Mouse (Mus musculus) liver, adult 2 months (tissue): Measurements from ENCODE around the gene Ap5z1. TPM values are rescaled to one million over a fixed set of nuclear protein-coding genes. Genes with fewer than 3 reads are reported as not detected.

Experiments used
- DNase-seq: peaks from one replicate; pipeline ENCODE4 v3.0.0-alpha.2; 2011; ENCODE audit warnings: low read depth, low spot score; ENCODE audit errors: extremely low read depth
- H3K27ac ChIP-seq: fragments of 200-500 bp; replicated peaks from 2 replicates; pipeline ENCODE4 v1.5.1; 2012; ENCODE audit warnings: low read depth, mild to moderate bottlenecking, control low read depth, inconsistent platforms, low read length; ENCODE audit not compliant: insufficient read depth
- H3K27me3 ChIP-seq: fragments of 200-500 bp; 2 replicates; pipeline ENCODE4 v1.6.1; 2012; ENCODE audit warnings: mild to moderate bottlenecking, moderate library complexity, low read length, inconsistent platforms; ENCODE audit not compliant: control insufficient read depth, insufficient read depth
- H3K36me3 ChIP-seq: fragments of 200-500 bp; 2 replicates; pipeline ENCODE4 v1.6.1; 2012; ENCODE audit warnings: low read length, inconsistent platforms; ENCODE audit not compliant: control insufficient read depth, insufficient read depth
- H3K4me1 ChIP-seq: fragments of 200-500 bp; 2 replicates; pipeline ENCODE4 v1.6.1; 2011; ENCODE audit warnings: low read length; ENCODE audit not compliant: control insufficient read depth, insufficient read depth
- H3K4me3 ChIP-seq: fragments of 200-500 bp; 2 replicates; pipeline ENCODE4 v1.5.1; 2011; ENCODE audit warnings: low read depth, mild to moderate bottlenecking, control low read depth, low read length, moderate library complexity; ENCODE audit not compliant: insufficient read depth
- H3K79me2 ChIP-seq: fragments of 200-500 bp; 2 replicates; pipeline ENCODE4 v1.6.1; 2012; ENCODE audit warnings: inconsistent platforms, mild to moderate bottlenecking, low read length, moderate library complexity; ENCODE audit not compliant: control insufficient read depth, insufficient read depth
- H3K9ac ChIP-seq: fragments of 200-500 bp; 2 replicates; pipeline ENCODE4 v1.6.1; 2012; ENCODE audit warnings: low read depth, mild to moderate bottlenecking, control low read depth, inconsistent platforms, low read length
- CTCF ChIP-seq: fragments of 200-500 bp; IDR thresholded peaks from 2 replicates; pipeline ENCODE4 v1.5.1; 2011; ENCODE audit warnings: low read depth, low read length, control low read depth
- POLR2A ChIP-seq: fragments of 200-500 bp; IDR thresholded peaks from 2 replicates; pipeline ENCODE4 v1.6.1; 2011; ENCODE audit warnings: low read length, control low read depth; ENCODE audit not compliant: insufficient read depth; ENCODE audit errors: extremely low read depth
- WGBS: fragments of 180-500 bp; shearing (Covaris S2); methylation state at CpG from one replicate; pipeline ENCODE4 v1.1.7; 2018; 5-methylcytosine and 5-hydroxymethylcytosine counted together
- polyA plus RNA-seq: library from polyadenylated mRNA; depleted of rRNA; stranded (reverse); fragments of >200 nt; gene quantifications from 2 replicates; pipeline ENCODE4 v1.2.3, GENCODE M21; 2012
- total RNA-seq: library from RNA; depleted of rRNA; stranded (reverse); fragments of >200 nt; gene quantifications from 2 replicates; pipeline ENCODE4 v1.2.3, GENCODE M21; 2014

The Ap5z1 gene
- total and polyA plus RNA-seq, 2 experiments: 3.6 to 23.3 TPM

DNA sequence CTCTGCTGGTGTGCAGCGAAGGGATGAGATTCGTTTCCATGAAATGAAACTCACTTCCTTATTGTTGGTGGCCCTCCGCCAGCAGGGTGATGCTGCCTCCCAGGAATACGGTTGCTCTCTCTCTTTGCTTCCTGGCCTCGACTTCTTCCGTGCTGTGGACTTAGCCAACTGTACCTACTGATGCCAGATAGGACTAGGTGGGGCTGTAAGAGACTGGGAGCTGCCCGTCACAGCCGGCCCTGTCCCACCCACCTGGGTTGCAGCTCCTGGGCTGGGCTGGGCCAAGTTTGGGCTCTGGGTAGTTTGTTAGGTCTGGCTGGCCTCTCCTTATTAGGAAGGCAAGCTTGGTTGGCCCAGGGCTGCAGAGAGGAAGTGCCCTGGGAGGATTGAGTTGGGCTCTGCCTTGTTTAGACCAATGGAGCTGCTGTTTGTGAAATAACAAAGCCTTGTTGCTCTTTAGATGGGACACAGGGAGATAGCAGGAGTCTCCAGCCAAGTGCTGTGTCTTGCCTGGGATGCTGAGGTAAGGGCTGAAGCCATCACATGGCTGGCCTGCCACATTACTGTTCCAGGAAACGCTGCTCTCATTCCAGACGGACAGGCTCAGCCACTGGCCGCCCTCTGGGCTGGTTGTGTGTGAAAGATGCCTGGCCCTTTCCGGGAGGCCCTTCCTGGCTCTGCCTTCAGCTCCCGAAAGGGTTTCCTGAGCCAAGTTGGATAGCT, 39.0 kb upstream of the Ap5z1 start:
- peak; percentile 66 for DNase-seq
- Histone ChIP-seq H3K27ac (peak overlapping the region; percentile 62), H3K27me3 (no peaks in the 10 kb centered on the region), H3K9ac (no peak overlapping the region), H3K4me3 (peak overlapping the region; percentile 3; the same call in 1 of the 2 replicates), H3K36me3 (no peaks in the 10 kb centered on the region), H3K79me2 (peaks cover 32% of the 10 kb centered on the region), H3K4me1 (peaks cover 34% of the 10 kb centered on the region)
- TF ChIP-seq CTCF (no peak), POLR2A (no peak)
- 18% methylated on average over 13 of the region's 13 CpGs for WGBS

DNA sequence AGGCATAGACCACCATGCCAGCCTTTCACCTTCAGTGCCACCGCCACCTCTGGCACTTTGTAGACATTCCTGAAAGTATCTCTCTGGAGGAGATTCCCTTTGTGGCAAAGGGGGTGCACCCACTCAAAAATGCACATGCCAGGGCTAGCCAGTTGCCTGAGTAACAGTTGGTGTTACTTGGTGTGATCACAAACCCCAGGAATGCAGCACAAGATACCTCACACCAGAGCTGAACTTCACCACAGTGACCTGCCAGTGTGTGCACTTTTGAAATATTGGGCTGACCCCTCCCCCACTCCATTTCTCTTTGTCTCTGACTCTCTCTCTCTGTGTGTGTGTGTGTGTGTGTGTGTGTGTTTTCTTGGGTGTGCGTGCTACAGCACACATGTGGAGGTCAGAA, 37.3 kb upstream of the Ap5z1 start:
- peak; percentile 71 for DNase-seq
- H3K4me3 ChIP-seq: no peak overlapping the region
- no peaks in the 10 kb centered on the region for H3K27me3 ChIP-seq
- WGBS: 59% methylated on average over 2 of the region's 2 CpGs
- H3K4me1 ChIP-seq: peaks cover 41% of the 10 kb centered on the region
- H3K9ac ChIP-seq: no peak overlapping the region
- no peaks in the 10 kb centered on the region for H3K36me3 ChIP-seq
- TF ChIP-seq POLR2A: no peak
- no peak for TF ChIP-seq CTCF
- 0 out of 2 replicates have a peak overlapping the region, but pooled peaks have one; percentile 13 for H3K27ac ChIP-seq
- H3K79me2 ChIP-seq: peaks cover 35% of the 10 kb centered on the region; the same call in 1 of the 2 replicates

DNA sequence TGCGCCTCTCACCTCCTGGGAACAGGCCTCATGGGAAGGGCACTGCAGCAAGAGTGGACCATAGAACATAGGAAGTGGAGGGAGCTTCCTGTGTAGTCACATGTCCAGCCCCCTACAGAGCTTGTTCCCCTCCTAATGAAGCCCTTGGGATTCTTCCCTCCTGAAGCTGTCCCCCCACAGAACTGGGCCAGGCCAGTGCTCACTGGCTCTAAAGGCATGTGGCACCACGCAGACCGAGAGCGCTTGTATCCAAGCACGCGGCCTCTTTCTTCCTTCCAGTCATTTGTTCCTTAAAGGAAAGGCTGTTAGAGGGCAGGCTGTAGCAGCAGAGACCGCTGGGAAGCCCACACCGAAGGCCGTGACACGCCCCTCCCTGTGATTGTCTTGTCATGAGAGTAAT, 35.9 kb upstream of the Ap5z1 start:
- Histone ChIP-seq H3K4me3 (no peak overlapping the region), H3K36me3 (no peaks in the 10 kb centered on the region), H3K79me2 (peaks cover 31% of the 10 kb centered on the region; the same call in 1 of the 2 replicates), H3K27me3 (no peaks in the 10 kb centered on the region), H3K4me1 (peaks cover 45% of the 10 kb centered on the region), H3K27ac (no peak overlapping the region), H3K9ac (no peak overlapping the region)
- DNase-seq: no peak
- TF ChIP-seq POLR2A: no peak
- TF ChIP-seq CTCF: no peak
- WGBS: 86% methylated on average over 10 of the region's 10 CpGs

DNA sequence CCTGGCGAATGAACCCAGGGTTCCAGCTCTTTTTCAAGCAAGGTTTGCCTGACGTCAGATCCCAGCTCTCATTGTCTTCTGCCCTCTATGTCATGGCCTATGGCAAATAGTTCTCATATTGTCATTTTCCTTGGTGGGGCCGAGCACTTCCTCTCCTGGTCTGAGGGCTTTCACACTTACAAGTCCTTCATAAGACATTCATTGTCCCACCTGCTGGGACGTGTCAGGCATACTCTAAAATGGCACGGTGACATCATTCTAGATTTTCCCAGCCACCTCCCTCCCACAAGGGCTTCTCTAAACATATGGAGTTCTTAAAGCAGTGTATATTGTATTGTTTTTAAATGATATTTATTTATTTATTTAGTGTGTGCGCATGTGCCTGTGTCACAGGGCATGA, 35.1 kb upstream of the Ap5z1 start:
- no peak for DNase-seq
- peaks cover 36% of the 10 kb centered on the region; the same call in 1 of the 2 replicates for H3K79me2 ChIP-seq
- no peak overlapping the region for H3K27ac ChIP-seq
- H3K36me3 ChIP-seq: no peaks in the 10 kb centered on the region
- H3K4me1 ChIP-seq: peaks cover 49% of the 10 kb centered on the region
- H3K4me3 ChIP-seq: no peak overlapping the region
- 84% methylated on average over 6 of the region's 6 CpGs for whole genome bisulfite sequencing
- TF ChIP-seq CTCF: no peak
- no peak for TF ChIP-seq POLR2A
- H3K27me3 ChIP-seq: no peaks in the 10 kb centered on the region
- no peak overlapping the region for H3K9ac ChIP-seq

DNA sequence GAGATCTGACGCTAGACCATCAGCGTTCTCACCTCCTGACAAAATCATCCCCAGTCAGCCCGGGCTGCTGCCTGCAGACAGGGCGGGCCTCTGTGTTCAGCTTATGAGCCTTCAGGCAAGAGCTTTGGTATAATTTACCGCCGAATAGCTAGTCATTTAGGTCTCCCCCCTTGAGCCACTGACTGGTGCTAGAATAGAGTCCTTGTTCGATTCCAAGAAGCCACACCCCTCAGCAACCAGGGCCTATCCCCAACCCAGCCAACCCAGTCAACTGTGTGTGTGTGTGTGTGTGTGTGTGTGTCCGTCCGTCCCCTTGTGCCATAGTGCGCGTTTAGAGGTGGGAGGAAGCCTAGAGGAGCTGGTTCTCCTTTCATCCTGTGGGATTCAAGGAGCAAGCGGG, 32.7 kb upstream of the Ap5z1 start:
- Histone ChIP-seq H3K27me3 (no peaks in the 10 kb centered on the region), H3K79me2 (peaks cover 52% of the 10 kb centered on the region; the same call in 1 of the 2 replicates), H3K4me1 (peaks cover 28% of the 10 kb centered on the region), H3K4me3 (no peak overlapping the region), H3K36me3 (peaks cover 7% of the 10 kb centered on the region; the same call in 1 of the 2 replicates), H3K9ac (no peak overlapping the region), H3K27ac (peak overlapping the region; percentile 37; the same call in 1 of the 2 replicates)
- TF ChIP-seq POLR2A: no peak
- no peak for TF ChIP-seq CTCF
- DNase-seq: no peak
- WGBS: 89% methylated on average over 12 of the region's 12 CpGs
